Mouse (Mus musculus): Measurements from ENCODE around the gene Rbm4. TPM values are rescaled to one million over a fixed set of nuclear protein-coding genes. Genes with fewer than 3 reads are reported as not detected.

Rbm4 gene
- polyA plus RNA-seq, 1 experiment = 34.6 TPM

GRCm38 (mm10) chr19:4836096-4836495, 42.4 kb upstream of the Rbm4 start:
- no peaks in the 10 kb centered on the region for H3K27me3 ChIP-seq (ENCODE audit: control insufficient read depth, insufficient read depth, low read length)
- H3K4me1 ChIP-seq (ENCODE audit: control insufficient read depth, insufficient read depth, insufficient read length) = peaks cover 3% of the 10 kb centered on the region; the same call in 1 of the 2 replicates
- H3K27ac ChIP-seq (ENCODE audit: insufficient read depth, low read length) = no peak overlapping the region
- no peak for TF ChIP-seq POLR2A (IDR thresholded peaks at IDR 0.05; ENCODE audit: low read depth, low read length)
- no peak for TF ChIP-seq CTCF (IDR thresholded peaks at IDR 0.05; ENCODE audit: extremely low read depth, insufficient read depth, insufficient read length, insufficient replicate concordance)
- WGBS = 88% methylated on average over 2 of the region's 2 CpGs
- H3K36me3 ChIP-seq (ENCODE audit: control insufficient read depth, insufficient read depth, low read length) = no peaks in the 10 kb centered on the region
- DNase-seq (ENCODE audit: low read depth in 1 of 2, low spot score in 2 of 2) = no peak
- H3K4me3 ChIP-seq (ENCODE audit: extremely low read depth, insufficient read depth, insufficient read length) = no peak overlapping the region

- WGBS = 92% methylated on average over 8 of the region's 8 CpGs
- H3K4me1 ChIP-seq (ENCODE audit: control insufficient read depth, insufficient read depth, insufficient read length) = peaks cover 3% of the 10 kb centered on the region; the same call in 1 of the 2 replicates
- 0 out of 2 replicates have a peak, but pooled peaks cover 2% of the 10 kb centered on the region for H3K36me3 ChIP-seq (ENCODE audit: control insufficient read depth, insufficient read depth, low read length)
- DNase-seq (ENCODE audit: low read depth in 1 of 2, low spot score in 2 of 2) = no peak
- no peak overlapping the region for H3K27ac ChIP-seq (ENCODE audit: insufficient read depth, low read length)
- no peak overlapping the region for H3K4me3 ChIP-seq (ENCODE audit: extremely low read depth, insufficient read depth, insufficient read length)
- TF ChIP-seq CTCF (IDR thresholded peaks at IDR 0.05; ENCODE audit: extremely low read depth, insufficient read depth, insufficient read length, insufficient replicate concordance) = no peak
- no peak for TF ChIP-seq POLR2A (IDR thresholded peaks at IDR 0.05; ENCODE audit: low read depth, low read length)
- no peaks in the 10 kb centered on the region for H3K27me3 ChIP-seq (ENCODE audit: control insufficient read depth, insufficient read depth, low read length)
Measured at GRCm38 (mm10) chr19:4833977-4834376, 40.3 kb upstream of the Rbm4 start.

GRCm38 (mm10) chr19:4829156-4829555, 35.5 kb upstream of the Rbm4 start:
- H3K27ac ChIP-seq (ENCODE audit: insufficient read depth, low read length) = no peak overlapping the region
- no peaks in the 10 kb centered on the region for H3K4me1 ChIP-seq (ENCODE audit: control insufficient read depth, insufficient read depth, insufficient read length)
- H3K36me3 ChIP-seq (ENCODE audit: control insufficient read depth, insufficient read depth, low read length) = 0 out of 2 replicates have a peak, but pooled peaks cover 3% of the 10 kb centered on the region
- no peak overlapping the region for H3K4me3 ChIP-seq (ENCODE audit: extremely low read depth, insufficient read depth, insufficient read length)
- no peaks in the 10 kb centered on the region for H3K27me3 ChIP-seq (ENCODE audit: control insufficient read depth, insufficient read depth, low read length)
- WGBS = 93% methylated on average over 7 of the region's 7 CpGs
- no peak for TF ChIP-seq POLR2A (IDR thresholded peaks at IDR 0.05; ENCODE audit: low read depth, low read length)
- no peak for TF ChIP-seq CTCF (IDR thresholded peaks at IDR 0.05; ENCODE audit: extremely low read depth, insufficient read depth, insufficient read length, insufficient replicate concordance)
- no peak for DNase-seq (ENCODE audit: low read depth in 1 of 2, low spot score in 2 of 2)

DNA sequence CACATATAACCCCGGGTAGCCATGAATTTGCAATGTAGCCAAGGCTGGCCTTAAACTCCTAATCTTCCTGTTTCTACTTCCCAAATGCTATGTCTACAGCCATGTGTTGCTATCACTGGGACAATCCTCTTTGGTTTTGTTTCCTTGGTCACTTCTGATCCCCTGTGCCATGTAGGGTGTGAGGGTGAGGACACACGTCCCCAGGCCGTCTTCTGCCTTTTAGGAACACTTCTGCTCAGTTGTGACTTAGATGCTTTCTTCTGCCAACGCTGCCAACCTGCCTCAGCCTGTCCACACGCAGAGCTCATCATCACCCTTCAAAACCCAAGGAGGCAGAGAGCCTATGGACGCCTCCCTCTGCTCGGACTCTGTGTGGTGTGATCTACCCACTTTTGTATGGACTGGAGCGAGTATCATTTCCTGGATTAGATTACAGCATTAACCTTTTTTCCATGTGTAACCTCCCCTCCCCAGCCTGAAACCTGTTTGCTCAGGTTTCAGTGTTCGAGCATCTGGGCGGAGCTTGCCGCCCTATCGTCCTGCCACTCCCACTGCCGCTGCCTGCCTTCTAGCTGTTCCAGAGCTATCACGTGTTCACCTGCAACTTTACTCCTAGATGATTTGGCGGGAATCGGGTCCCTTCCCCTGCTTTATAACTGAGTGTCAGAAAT, 34.9 kb upstream of the Rbm4 start:
- TF ChIP-seq POLR2A (IDR thresholded peaks at IDR 0.05; ENCODE audit: low read depth, low read length) (no peak), CTCF (IDR thresholded peaks at IDR 0.05; ENCODE audit: extremely low read depth, insufficient read depth, insufficient read length, insufficient replicate concordance) (no peak)
- DNase-seq (ENCODE audit: low read depth in 1 of 2, low spot score in 2 of 2) = no peak
- Histone ChIP-seq H3K27ac (ENCODE audit: insufficient read depth, low read length) (no peak overlapping the region), H3K4me3 (ENCODE audit: extremely low read depth, insufficient read depth, insufficient read length) (no peak overlapping the region), H3K4me1 (ENCODE audit: control insufficient read depth, insufficient read depth, insufficient read length) (no peaks in the 10 kb centered on the region), H3K36me3 (ENCODE audit: control insufficient read depth, insufficient read depth, low read length) (0 out of 2 replicates have a peak, but pooled peaks cover 3% of the 10 kb centered on the region), H3K27me3 (ENCODE audit: control insufficient read depth, insufficient read depth, low read length) (no peaks in the 10 kb centered on the region)
- WGBS = 90% methylated on average over 16 of the region's 16 CpGs

DNA sequence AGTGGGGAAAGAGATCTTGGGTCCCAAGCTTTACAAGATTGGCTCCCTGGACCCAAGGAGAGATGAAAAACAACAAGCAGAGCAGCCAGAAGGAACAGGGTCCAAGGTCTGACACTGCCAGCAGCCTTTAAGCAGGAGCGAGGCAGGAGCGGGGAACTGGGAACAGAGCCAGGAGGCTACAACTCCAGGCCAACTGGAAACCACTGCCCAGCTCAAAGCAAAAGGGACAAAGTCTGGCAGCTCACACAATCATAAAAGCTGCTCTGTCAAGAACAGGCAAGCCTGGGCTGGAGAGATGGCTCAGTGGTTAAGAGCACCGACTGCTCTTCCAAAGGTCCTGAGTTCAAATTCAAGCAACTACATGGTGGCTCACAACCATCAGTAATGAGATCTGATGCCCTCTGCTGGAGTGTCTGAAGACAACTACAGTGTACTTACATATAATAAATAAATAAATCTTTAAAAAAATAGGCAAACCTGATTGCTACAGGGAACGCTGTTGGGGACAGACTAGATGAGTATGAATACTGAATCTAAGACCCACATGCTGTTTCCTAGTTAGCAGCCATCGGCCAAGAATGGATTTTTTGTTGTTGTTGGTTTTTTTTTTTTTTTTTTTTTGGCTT, 27.1 kb upstream of the Rbm4 start:
- H3K27ac ChIP-seq (ENCODE audit: insufficient read depth, low read length) = no peak overlapping the region
- WGBS = 79% methylated on average over 5 of the region's 5 CpGs

GRCm38 (mm10) chr19:4817182-4817835, 23.6 kb upstream of the Rbm4 start:
- H3K27ac ChIP-seq (ENCODE audit: insufficient read depth, low read length) = no peak overlapping the region
- no peaks in the 10 kb centered on the region for H3K27me3 ChIP-seq (ENCODE audit: control insufficient read depth, insufficient read depth, low read length)
- H3K4me3 ChIP-seq (ENCODE audit: extremely low read depth, insufficient read depth, insufficient read length) = no peak overlapping the region
- H3K4me1 ChIP-seq (ENCODE audit: control insufficient read depth, insufficient read depth, insufficient read length) = no peaks in the 10 kb centered on the region
- WGBS = 86% methylated on average over 1 of the region's 1 CpGs
- no peaks in the 10 kb centered on the region for H3K36me3 ChIP-seq (ENCODE audit: control insufficient read depth, insufficient read depth, low read length)
- DNase-seq (ENCODE audit: low read depth in 1 of 2, low spot score in 2 of 2) = no peak
- TF ChIP-seq POLR2A (IDR thresholded peaks at IDR 0.05; ENCODE audit: low read depth, low read length) (no peak), CTCF (IDR thresholded peaks at IDR 0.05; ENCODE audit: extremely low read depth, insufficient read depth, insufficient read length, insufficient replicate concordance) (no peak)

More for the DNA sequence above, 27.1 kb upstream of the Rbm4 start:
- Histone ChIP-seq H3K4me3 (ENCODE audit: extremely low read depth, insufficient read depth, insufficient read length) (no peak overlapping the region), H3K36me3 (ENCODE audit: control insufficient read depth, insufficient read depth, low read length) (0 out of 2 replicates have a peak, but pooled peaks cover 1% of the 10 kb centered on the region), H3K4me1 (ENCODE audit: control insufficient read depth, insufficient read depth, insufficient read length) (no peaks in the 10 kb centered on the region), H3K27me3 (ENCODE audit: control insufficient read depth, insufficient read depth, low read length) (no peaks in the 10 kb centered on the region)
- no peak for TF ChIP-seq CTCF (IDR thresholded peaks at IDR 0.05; ENCODE audit: extremely low read depth, insufficient read depth, insufficient read length, insufficient replicate concordance)
- TF ChIP-seq POLR2A (IDR thresholded peaks at IDR 0.05; ENCODE audit: low read depth, low read length) = no peak
- no peak for DNase-seq (ENCODE audit: low read depth in 1 of 2, low spot score in 2 of 2)
